Mouse (Mus musculus) embryonic facial prominence, embryonic 13.5 days (tissue): ENCODE results near the gene 4930507D05Rik. TPM values are rescaled to one million over a fixed set of nuclear protein-coding genes. Genes with fewer than 3 reads are reported as not detected.
A peak's percentile ranks its signal among the peaks of the same experiment; 100 is the strongest.
"Not testable (repeated sequence)": the region's sequence is repeated elsewhere in the genome, so short reads cannot be mapped to it uniquely, and the experiment has no call there.

Experiments used
- ATAC-seq: fragments of 200-750 bp; cut with Nextera tagmentation; 2 replicates; pipeline ENCODE4 v1.8.0; 2017; ENCODE audit warnings: low read depth; ENCODE audit not compliant: insufficient number of reproducible peaks, insufficient read depth, low FRiP score, low TSS enrichment
- H3K27ac ChIP-seq: fragments of 300-500 bp; sonication (generic); 2 replicates; pipeline ENCODE4 v1.5.1; 2015; ENCODE audit warnings: moderate library complexity, mild to moderate bottlenecking, inconsistent platforms
- H3K27me3 ChIP-seq: fragments of 300-500 bp; sonication (generic); 2 replicates; pipeline ENCODE4 v1.6.1; 2015; ENCODE audit warnings: mild to moderate bottlenecking, inconsistent platforms
- H3K36me3 ChIP-seq: fragments of 300-500 bp; sonication (generic); 2 replicates; pipeline ENCODE4 v1.6.1; 2015; ENCODE audit warnings: mild to moderate bottlenecking, inconsistent platforms
- H3K4me1 ChIP-seq: fragments of 300-500 bp; sonication (generic); 2 replicates; pipeline ENCODE4 v1.6.1; 2015; ENCODE audit warnings: inconsistent platforms
- H3K4me2 ChIP-seq: fragments of 300-500 bp; sonication (generic); 2 replicates; pipeline ENCODE4 v1.6.1; 2015; ENCODE audit warnings: moderate library complexity, mild to moderate bottlenecking, inconsistent platforms
- H3K4me3 ChIP-seq: fragments of 300-500 bp; sonication (generic); 2 replicates; pipeline ENCODE4 v1.5.1; 2015; ENCODE audit warnings: mild to moderate bottlenecking, inconsistent platforms
- H3K9ac ChIP-seq: fragments of 300-500 bp; sonication (generic); 2 replicates; pipeline ENCODE4 v1.6.1; 2015; ENCODE audit warnings: mild to moderate bottlenecking, inconsistent platforms
- H3K9me3 ChIP-seq: fragments of 300-500 bp; sonication (generic); 2 replicates; pipeline ENCODE4 v1.6.1; 2016; ENCODE audit warnings: inconsistent platforms
- WGBS: fragments of 180-500 bp; shearing (Covaris S2); methylation state at CpG from one replicate; pipeline ENCODE4 v1.1.7; 2015; ENCODE audit warnings: mixed read lengths; 5-methylcytosine and 5-hydroxymethylcytosine counted together
- polyA plus RNA-seq: library from polyadenylated mRNA; unstranded; fragments of >200 nt; fragmentation: Nextera tagmentation; extraction: Ambion mirVana; gene quantifications from 2 replicates; pipeline ENCODE4 v1.2.1, GENCODE M21; 2015

4930507D05Rik gene
- polyA plus RNA-seq, 1 experiment from 2014 or later, result 0.60 TPM

DNA sequence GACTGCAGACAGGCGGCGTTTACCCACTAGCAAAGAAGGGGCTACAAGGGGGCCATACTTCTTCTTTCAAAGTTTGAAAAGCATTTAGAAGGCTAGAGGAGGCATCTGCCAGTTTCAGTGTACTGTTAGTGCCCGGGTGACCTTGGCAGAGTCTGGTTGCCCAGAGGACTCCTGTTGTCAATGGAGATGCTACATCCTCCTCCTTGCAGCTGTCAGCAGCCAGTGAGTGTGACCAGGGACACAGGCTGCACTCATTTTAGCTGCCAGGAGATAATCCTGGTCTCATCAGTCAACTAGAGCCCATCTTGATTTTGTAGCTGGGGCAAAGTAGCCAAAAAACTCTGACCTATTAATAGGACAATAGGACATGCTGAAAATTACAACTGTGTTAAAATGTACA lies 28.2 kb upstream of the 4930507D05Rik start:
- H3K4me1 ChIP-seq, result peaks cover 18% of the 10 kb centered on the region
- ATAC-seq, result no peak
- no peaks in the 10 kb centered on the region for H3K36me3 ChIP-seq
- no peaks in the 10 kb centered on the region for H3K9me3 ChIP-seq
- H3K9ac ChIP-seq, result no peak overlapping the region
- 83% methylated on average over 3 of the region's 3 CpGs for whole genome bisulfite sequencing
- no peak overlapping the region for H3K4me2 ChIP-seq
- H3K4me3 ChIP-seq, result no peak overlapping the region
- H3K27ac ChIP-seq, result no peak overlapping the region
- no peaks in the 10 kb centered on the region for H3K27me3 ChIP-seq

- Histone ChIP-seq H3K4me3 (peak within 1 kb of the TSS; percentile 5; the same call in 1 of the 2 replicates), H3K4me1 (peaks cover 18% of the 10 kb centered on the region), H3K4me2 (peak within 1 kb of the TSS; percentile 37), H3K36me3 (no peaks in the 10 kb centered on the region), H3K9me3 (no peaks in the 10 kb centered on the region), H3K27ac (no peak within 1 kb of the TSS), H3K9ac (peak within 1 kb of the TSS; percentile 52), H3K27me3 (no peaks in the 10 kb centered on the region)
- ATAC-seq, result no peak
- 25% methylated on average over 15 of the region's 15 CpGs for WGBS
Measured at GRCm38 (mm10) chr10:62422255-62422654, 27.0 kb upstream of the 4930507D05Rik start, which contains the start of gene Hkdc1. Gene Hkdc1, minus strand, starts transcription at chr10:62422491.

DNA sequence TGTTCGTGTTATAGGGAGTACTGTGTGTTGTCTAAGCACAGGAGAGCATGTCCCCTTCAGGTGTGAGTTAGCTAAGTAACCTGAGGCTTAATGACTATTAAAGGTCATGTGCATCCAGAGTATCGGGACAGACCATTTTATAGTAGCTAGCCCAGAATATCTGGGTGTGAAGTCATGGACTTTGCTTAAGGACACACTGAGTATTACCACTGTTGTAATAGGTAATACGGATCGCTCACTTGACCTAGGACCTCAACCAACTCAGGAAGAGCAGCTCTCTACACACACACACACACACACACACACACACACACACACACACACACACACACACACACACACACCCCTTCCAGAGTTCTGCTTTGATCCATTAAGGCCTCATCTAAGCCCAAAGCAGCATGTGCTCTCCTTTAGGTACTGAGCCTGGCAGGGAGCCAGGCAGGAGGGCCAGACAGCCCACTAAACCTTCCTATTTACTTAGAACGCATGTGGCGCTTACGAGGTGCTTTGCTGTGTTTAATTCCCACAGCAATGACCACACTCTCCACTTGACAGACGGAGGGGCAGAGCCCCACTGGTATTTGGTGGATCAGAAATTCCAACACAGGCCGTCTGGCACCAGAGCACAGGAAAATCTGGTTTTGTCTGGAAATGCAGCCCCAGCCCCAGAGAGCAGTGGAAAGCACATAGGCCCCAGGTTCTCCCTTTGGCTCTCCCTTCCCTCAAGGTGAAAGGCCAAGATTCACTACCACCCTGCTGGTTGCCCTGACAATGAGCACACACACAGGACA lies 24.0 kb upstream of the 4930507D05Rik start:
- Histone ChIP-seq H3K4me3 (no peak overlapping the region), H3K9me3 (no peaks in the 10 kb centered on the region), H3K27me3 (no peaks in the 10 kb centered on the region), H3K9ac (0 out of 2 replicates have a peak overlapping the region, but pooled peaks have one; percentile 21), H3K36me3 (peaks cover 26% of the 10 kb centered on the region), H3K4me2 (no peak overlapping the region), H3K27ac (peak overlapping the region; percentile 55; the same call in 1 of the 2 replicates), H3K4me1 (peaks cover 15% of the 10 kb centered on the region)
- ATAC-seq, result no peak
- WGBS, result 41% methylated on average over 9 of the region's 9 CpGs

DNA sequence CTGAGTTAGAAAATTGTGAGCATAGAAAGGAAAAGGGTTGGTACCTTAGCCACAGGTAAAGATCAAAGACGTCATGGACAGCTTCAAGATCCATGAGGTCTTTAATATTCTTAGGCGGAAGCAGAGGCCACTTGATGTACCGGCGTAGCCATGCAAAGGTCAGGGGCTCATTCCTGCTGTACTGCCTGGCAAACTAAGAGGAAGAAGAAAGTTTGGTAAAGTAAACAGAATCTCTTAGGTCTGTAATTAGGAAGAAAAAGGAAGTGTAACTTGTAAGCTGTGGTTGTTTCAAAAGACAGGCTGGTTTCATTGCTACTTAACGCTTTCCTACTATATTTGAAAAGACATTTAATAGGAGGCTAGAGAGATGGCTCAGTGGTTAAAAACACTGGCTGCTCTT lies 18.9 kb upstream of the 4930507D05Rik start:
- no peak for ATAC-seq
- no peak overlapping the region for H3K4me3 ChIP-seq
- peaks cover 3% of the 10 kb centered on the region; the same call in 1 of the 2 replicates for H3K4me1 ChIP-seq
- no peak overlapping the region for H3K27ac ChIP-seq
- peaks cover 76% of the 10 kb centered on the region for H3K36me3 ChIP-seq
- no peak overlapping the region for H3K9ac ChIP-seq
- 95% methylated on average over 5 of the region's 5 CpGs for WGBS
- H3K4me2 ChIP-seq, result no peak overlapping the region
- H3K9me3 ChIP-seq, result no peaks in the 10 kb centered on the region
- no peaks in the 10 kb centered on the region for H3K27me3 ChIP-seq

DNA sequence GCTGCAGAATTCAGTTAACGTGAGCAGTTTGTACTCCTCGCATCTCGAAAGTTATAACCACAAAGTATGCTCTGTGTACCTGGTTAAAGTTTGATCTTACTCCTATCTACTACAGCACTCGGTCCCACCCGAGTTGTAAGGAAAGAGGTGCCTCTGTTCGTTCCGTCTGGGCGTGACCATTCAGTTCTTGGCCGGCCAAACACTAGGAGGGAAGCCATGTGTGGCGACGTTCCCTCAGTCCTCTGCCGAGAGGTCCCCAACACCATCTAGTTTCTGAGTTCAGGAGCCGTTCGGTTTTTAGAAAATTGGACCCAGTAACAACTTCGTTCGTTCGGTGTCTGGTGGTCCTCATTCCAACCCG lies 971 bp downstream of the 4930507D05Rik start:
- WGBS, result 39% methylated on average over 18 of the region's 18 CpGs
- H3K9ac ChIP-seq, result peak overlapping the region; percentile 98
- H3K9me3 ChIP-seq, result no peaks in the 10 kb centered on the region
- H3K4me2 ChIP-seq, result peak overlapping the region; percentile 74
- H3K4me1 ChIP-seq, result peaks cover 15% of the 10 kb centered on the region
- ATAC-seq, result peak; percentile 11; the same call in 1 of the 2 replicates
- H3K27ac ChIP-seq, result peak overlapping the region; percentile 87
- H3K4me3 ChIP-seq, result peak overlapping the region; percentile 98
- no peaks in the 10 kb centered on the region for H3K27me3 ChIP-seq
- peaks cover 23% of the 10 kb centered on the region for H3K36me3 ChIP-seq

GRCm38 (mm10) chr10:62452001-62452400 lies 2.7 kb downstream of the 4930507D05Rik start:
- not testable (repeated sequence) for H3K27ac ChIP-seq, H3K9ac ChIP-seq

GRCm38 (mm10) chr10:62461321-62461720 lies 12.0 kb downstream of the 4930507D05Rik start:
- Histone ChIP-seq H3K4me2 (no peak overlapping the region), H3K27ac (no peak overlapping the region), H3K4me1 (no peaks in the 10 kb centered on the region), H3K9me3 (no peaks in the 10 kb centered on the region), H3K27me3 (no peaks in the 10 kb centered on the region), H3K36me3 (peaks cover 65% of the 10 kb centered on the region), H3K4me3 (no peak overlapping the region), H3K9ac (no peak overlapping the region)
- no peak for ATAC-seq

More at GRCm38 (mm10) chr10:62452001-62452400, 2.7 kb downstream of the 4930507D05Rik start:
- not testable (repeated sequence) for ATAC-seq, H3K9me3 ChIP-seq, H3K27me3 ChIP-seq, H3K4me2 ChIP-seq, H3K4me3 ChIP-seq
- WGBS, result 66% methylated on average over 11 of the region's 11 CpGs
- Histone ChIP-seq H3K36me3 (peaks cover 21% of the 10 kb centered on the region), H3K4me1 (peaks cover 15% of the 10 kb centered on the region)

DNA sequence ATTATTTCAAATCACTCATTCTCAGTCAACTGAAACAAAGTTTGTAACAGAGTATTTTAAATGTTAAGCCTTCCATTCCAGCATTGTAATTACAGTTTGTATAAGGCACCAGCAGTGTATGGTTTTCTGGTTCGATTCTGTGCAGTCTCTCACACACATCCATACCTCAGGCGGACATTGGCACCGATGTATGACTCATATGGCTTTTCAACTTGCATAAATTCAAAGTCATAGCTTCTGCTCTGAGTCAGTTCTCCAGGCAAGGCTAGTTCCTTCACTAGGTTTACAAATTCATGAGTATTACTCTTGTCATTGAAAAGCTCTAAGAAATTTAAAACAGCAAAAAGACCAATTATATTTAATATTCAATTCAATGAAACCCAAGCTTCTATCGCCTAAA lies 20.4 kb downstream of the 4930507D05Rik start:
- 95% methylated on average over 4 of the region's 4 CpGs for whole genome bisulfite sequencing
- Histone ChIP-seq H3K9me3 (no peaks in the 10 kb centered on the region), H3K4me1 (no peaks in the 10 kb centered on the region), H3K27me3 (no peaks in the 10 kb centered on the region), H3K4me2 (no peak overlapping the region), H3K36me3 (peaks cover 11% of the 10 kb centered on the region; the same call in 1 of the 2 replicates), H3K9ac (no peak overlapping the region), H3K27ac (no peak overlapping the region), H3K4me3 (no peak overlapping the region)
- ATAC-seq, result no peak

- whole genome bisulfite sequencing, result 81% methylated on average over 5 of the region's 5 CpGs
- H3K4me2 ChIP-seq, result no peak overlapping the region
- H3K4me3 ChIP-seq, result no peak overlapping the region
- no peaks in the 10 kb centered on the region for H3K27me3 ChIP-seq
- H3K9me3 ChIP-seq, result no peaks in the 10 kb centered on the region
- no peak overlapping the region for H3K27ac ChIP-seq
- H3K9ac ChIP-seq, result no peak overlapping the region
- H3K36me3 ChIP-seq, result peaks cover 7% of the 10 kb centered on the region; the same call in 1 of the 2 replicates
- no peaks in the 10 kb centered on the region for H3K4me1 ChIP-seq
- no peak for ATAC-seq
Measured at GRCm38 (mm10) chr10:62471105-62471504, 21.8 kb downstream of the 4930507D05Rik start.

DNA sequence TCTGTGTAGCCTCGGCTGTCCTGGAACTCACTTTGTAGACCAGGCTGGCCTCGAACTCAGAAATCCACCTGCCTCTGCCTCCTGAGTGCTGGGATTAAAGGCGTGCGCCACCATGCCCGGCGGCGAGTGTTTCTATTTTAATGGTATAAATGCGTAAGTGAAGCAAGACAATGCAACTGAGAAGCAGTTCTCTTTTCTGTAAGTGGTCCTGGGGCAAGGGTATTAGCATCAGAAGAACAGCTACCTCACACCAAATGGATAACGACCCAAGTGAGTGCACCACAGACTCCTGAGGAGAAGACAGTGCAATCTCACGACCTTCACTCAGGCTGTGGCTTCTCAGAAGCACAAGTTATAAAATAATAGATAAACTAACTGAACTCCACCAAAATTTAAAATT lies 25.7 kb downstream of the 4930507D05Rik start:
- WGBS, result 92% methylated on average over 10 of the region's 10 CpGs
- no peak for ATAC-seq
- H3K36me3 ChIP-seq, result peaks cover 18% of the 10 kb centered on the region
- H3K27ac ChIP-seq, result no peak overlapping the region
- H3K27me3 ChIP-seq, result no peaks in the 10 kb centered on the region
- H3K4me3 ChIP-seq, result no peak overlapping the region
- no peaks in the 10 kb centered on the region for H3K9me3 ChIP-seq
- H3K4me1 ChIP-seq, result no peaks in the 10 kb centered on the region
- H3K9ac ChIP-seq, result no peak overlapping the region
- no peak overlapping the region for H3K4me2 ChIP-seq

DNA sequence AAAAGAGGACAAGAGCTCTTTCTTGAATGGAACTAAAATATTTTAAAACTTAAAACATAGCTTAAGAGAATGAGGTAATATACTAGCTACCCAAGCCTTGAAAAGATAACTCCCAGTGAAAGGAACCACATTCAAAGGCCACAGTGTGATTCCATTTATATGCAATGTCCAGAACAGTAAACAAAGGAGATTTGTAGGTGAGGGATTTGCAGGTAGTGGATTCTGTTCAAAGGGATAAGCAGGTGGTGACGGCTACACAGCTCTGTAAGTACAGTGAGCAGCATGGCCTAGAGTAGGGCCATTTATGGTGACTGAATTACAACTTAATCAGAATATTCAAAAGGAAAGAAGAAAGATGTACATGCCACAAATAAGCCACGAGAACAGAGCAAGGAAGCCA lies 27.7 kb downstream of the 4930507D05Rik start:
- H3K9ac ChIP-seq, result no peak overlapping the region

More for the DNA sequence above, 27.7 kb downstream of the 4930507D05Rik start:
- H3K4me1 ChIP-seq, result no peaks in the 10 kb centered on the region
- WGBS, result 84% methylated on average over 2 of the region's 2 CpGs
- H3K36me3 ChIP-seq, result peaks cover 18% of the 10 kb centered on the region
- no peak for ATAC-seq
- H3K27ac ChIP-seq, result no peak overlapping the region
- H3K27me3 ChIP-seq, result no peaks in the 10 kb centered on the region
- H3K9me3 ChIP-seq, result no peaks in the 10 kb centered on the region
- H3K4me2 ChIP-seq, result no peak overlapping the region
- H3K4me3 ChIP-seq, result no peak overlapping the region
